Mouse (Mus musculus) erythroid progenitor cell, adult 5-6 weeks (primary cell): Measurements from ENCODE around the gene Cenpu. TPM values are rescaled to one million over a fixed set of nuclear protein-coding genes. Genes with fewer than 3 reads are reported as not detected.

Source experiments
- ATAC-seq: replicated peaks from 2 replicates; pipeline ENCODE4 v1.8.0; 2016; ENCODE audit warnings: moderate number of reproducible peaks, mild to moderate bottlenecking, moderate TSS enrichment, inconsistent platforms; ENCODE audit not compliant: poor library complexity, low FRiP score, severe bottlenecking
- total RNA-seq, 2 experiments: library from RNA; stranded (forward) in 1 of 2; stranded (reverse) in 1 of 2; fragments of 150-400 nt in 1 of 2; fragments of 186-747, 209-891 nt in 1 of 2; gene quantifications; 2 replicates each; pipeline versions ENCODE4 v1.2.3 to v1.2.4; 2015 to 2017; ENCODE audit warnings: low replicate concordance in 2 of 2

Cenpu gene
- total RNA-seq, 2 experiments from 2014 or later = 27.2 to 49.9 TPM

DNA sequence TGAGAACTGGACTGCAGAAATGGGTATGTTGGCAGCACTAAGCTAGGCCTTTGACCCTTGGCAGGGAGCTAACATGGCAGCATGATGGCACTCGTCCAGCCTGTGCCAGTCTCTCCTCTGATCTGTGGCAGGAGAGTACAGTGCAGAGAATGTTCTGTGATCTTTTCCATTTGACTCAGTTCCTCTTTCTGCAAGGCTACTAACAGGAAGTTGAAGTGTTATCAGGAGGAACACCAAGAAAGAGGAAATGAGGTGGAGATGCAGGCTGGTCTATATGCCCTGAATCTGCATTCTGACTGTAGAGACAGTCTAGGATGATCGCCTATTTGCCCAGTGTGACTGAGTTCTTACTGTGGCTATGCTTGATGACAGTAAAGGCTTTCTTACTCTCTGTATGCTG lies 43.8 kb downstream of the Cenpu start:
- ATAC-seq = no peak

DNA sequence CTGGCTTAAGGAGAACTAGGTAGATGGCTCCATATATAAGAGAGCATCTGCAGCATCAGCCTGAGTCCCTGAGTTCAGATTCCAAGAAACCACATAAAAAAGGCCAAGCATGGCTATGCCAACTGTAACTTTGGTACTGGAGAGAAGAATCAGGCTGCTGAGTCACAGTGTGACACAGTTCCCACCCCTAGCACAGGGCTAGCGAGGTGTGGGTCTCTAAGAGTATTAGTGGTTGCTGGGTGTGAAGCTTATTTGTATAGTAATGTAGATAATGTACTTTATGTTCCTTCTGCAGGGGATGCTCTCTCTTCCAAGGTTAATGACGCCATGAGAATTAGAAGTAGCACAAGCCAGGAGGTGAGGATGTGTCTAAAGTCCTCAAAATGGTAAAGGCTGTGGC lies 44.7 kb downstream of the Cenpu start:
- no peak for ATAC-seq

DNA sequence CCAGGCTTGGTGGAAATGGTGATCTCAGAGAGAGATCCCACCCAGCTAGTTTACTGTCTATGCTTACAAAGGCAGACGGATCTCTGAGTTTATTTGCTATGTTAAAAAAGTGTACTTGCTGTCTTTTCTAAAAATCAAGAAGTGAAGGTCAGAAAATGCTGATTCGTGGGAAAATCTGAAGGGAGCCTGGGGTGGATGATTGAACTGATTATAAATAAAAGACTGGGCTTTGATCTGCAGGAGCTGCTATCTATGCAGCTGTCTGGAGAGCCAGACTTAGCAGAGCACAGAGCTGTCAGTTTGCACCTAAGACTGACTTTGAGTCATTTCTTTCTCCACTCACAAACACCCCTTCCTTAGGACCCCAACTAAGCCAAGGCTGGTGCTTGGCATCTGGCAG lies 45.6 kb downstream of the Cenpu start:
- no peak for ATAC-seq

DNA sequence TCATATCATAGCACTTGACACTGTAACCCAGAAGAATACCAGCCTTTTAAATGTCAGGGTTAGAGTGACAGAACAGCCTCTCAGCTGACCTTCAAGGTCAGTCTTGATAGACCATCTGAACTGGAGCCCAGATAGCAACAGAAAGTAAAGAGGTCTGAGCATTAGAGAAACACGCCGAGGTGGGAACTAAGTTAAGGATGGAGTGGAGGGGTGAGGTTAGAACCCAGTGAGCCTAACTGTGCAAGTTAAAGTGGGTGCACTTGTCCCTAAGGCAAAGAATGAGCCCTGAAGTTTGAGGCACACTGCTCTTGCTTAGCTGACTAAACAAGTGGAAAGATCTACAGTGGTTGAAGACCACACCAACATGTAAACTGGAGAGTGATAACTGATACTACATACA lies 46.3 kb downstream of the Cenpu start:
- no peak for ATAC-seq

DNA sequence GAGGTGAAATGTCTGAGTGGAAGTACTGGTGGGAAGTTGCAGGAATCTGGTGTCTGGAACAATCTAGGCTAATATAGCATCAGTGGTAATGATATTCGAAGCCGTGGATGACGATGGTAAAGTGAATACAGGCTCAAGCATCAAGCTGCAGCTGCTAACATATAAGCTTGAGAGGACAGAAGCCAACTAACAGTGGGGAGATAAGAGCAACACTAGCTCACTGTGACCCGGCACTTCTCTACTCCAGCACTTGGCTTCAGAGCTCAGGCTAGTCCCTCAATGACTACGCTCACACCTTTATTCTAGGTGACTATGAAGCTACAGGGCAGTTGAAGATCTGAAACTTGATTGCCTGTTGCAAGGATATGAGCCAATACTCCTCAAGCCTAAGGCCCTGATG lies 46.9 kb downstream of the Cenpu start:
- ATAC-seq = 0 out of 2 replicates have a peak, but pooled peaks have one; percentile 28

DNA sequence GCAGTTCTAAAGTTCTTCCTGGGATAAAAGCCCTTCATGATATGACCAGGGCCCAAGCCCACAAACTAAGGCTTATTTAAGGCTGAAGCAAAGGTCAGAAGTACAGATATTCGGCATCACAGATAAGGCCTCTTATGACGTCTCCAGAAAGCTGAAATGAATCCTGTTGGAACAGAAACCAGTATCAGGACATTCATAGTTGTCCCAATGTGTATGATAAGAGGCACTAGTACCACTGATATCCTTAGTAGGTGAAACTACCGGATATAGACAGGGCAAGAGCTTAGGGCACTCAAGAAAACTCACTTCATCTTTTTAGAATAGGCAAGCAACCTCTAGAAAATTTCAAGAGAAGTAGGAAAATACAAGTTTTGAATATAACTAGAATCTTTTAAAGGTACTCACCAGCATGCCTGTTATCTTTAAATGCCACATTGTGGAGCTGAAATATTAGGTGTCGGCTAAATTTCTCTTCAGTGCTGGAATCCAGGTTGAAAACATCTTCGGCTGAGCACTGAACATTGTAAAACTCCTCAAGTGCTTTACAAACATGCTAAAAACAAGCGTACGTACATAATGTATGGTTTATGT lies 47.6 kb downstream of the Cenpu start:
- ATAC-seq = 0 out of 2 replicates have a peak, but pooled peaks have one; percentile 8

DNA sequence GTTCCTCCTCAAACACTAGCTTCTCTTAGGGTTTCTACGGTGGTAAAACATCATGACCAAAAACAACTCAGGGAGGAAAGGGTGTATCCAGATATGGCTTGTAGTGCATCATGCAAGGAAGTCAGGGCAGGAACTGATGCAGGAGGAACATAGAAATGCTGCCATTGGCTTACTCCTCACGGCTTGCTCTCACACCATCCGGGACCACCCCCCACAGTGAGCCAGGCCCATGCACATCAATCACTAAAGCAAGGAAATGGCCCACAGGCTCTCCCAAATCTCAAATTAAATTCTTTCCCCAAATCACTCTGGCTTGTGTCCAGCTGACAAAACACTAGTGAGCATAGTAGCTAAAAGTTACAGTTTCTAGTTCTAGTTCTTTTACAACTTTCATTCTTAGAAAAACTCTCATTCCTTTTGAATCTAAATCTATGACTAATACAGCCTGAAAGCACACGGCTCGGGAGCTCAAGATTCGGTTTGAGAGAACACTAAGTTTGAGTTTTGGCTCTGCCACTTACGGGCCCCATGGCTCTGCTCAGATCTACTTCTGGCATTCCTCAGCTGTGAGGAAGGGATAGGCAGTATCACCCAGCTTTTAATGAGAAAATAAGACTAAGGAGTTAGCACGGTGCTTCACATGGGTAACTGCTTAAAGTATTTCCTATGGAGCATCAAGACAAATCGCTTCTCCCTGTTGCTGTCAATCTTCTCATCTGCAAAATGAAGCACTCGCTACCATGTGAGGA lies 49.3 kb downstream of the Cenpu start:
- no peak for ATAC-seq

DNA sequence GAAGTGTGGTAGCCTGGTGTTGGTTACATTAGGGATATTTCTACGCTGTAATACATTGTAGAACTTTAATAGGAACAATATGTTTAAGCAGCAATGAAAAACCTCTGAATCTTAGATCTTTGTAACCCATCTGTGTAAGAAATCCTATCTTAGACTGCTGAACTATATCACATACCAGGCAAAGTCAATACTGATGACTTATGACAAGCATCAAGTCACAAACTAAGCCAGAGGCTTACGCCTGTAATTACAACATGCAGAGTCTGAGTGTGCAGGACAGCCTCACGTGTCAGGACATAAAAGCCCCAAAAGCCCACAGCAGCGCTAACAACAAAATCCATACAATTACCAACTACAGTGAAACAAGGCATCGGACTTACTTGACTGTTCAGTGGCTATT lies 51.8 kb downstream of the Cenpu start:
- no peak for ATAC-seq

DNA sequence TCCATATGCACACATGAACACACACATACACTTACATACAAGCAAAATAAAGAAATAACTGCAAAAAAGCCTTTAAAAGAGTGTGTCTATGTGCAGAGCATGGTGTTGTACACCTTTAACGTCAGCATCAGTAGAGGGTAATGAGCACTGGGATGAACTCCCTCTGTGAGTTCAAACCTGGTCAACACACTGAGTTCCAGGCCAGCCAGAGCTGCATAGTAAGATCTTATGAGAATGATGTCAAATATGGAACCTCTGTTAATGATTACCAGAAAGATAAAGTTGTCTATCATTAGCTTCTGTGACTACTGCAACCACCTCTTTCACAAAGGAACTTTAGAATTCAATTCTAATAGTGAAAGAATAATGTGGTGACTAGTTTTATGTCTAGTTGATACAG lies 55.1 kb downstream of the Cenpu start:
- ATAC-seq = no peak

DNA sequence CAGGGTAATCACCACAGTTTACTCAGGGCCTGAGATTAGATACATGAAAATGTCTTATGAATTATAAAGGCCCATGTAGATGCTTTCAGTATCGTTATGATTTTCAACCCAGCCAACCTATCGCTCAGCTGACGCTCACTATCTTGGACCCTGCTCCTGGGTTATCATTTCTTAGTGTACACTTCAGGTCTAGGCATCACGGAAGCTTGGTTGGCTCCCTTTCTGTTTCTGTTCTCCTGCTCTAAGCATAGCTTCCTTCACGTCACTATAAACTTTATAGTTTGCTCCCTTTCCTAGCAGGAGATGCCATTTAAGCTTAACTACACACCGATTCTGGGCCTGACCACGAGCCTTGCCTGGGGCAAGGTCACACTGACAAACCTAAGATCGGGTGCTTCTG lies 59.7 kb downstream of the Cenpu start:
- ATAC-seq = no peak

DNA sequence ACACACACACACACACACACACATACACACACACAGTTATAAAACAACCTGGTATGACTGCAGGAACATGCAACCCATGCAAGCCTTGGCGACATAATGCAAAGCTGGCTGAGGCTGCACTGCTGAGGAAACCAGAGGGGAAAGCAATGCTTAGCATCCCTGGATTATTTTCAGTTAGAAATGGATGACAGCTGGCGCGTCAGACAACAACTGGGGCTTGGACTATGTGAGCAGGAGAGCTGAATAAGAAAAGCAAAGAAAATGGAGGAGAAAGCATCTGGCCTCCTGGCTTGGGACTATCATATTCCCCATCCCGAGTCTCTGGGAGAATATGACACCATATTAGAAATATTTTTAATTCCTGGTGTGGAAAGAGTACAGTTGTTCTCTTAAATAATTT lies 61.1 kb downstream of the Cenpu start:
- ATAC-seq = no peak

DNA sequence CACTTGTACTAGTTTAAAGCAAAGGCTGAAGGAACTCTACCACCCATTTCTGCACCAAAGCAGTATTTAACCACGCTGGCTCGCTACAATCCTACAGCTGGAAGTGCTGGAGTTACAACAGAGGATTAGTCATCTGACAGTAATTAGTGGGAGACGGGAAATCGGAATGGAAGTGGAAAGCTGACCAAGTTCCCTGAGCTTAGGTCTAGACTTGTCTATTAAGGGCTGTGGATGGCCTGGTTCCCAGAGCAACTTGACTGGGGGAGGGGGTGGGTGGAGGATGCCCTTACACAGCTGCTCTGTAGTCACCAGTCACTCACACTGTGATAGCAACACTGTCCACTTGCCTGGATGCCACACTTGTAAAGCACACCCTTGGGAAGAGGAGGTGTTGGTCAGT lies 61.5 kb downstream of the Cenpu start:
- no peak for ATAC-seq

DNA sequence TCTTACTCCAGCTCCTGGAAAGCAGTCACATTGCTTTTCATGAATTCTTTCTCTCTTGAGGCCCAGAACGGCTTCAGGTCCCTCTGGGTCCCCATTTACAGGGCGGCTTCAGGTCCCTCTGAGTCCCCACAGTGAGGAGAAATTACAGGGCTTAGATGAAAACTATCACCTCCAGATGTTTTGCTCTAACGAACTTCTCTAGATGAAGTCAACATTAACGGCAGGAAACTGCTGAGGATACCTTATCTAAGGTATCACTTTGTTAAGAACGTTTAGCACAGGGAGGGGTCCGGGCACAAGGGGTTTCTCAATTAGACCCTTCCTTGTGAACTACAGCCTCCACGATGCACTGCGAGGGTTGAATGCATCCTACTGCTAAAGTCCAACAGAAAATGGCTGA lies 64.1 kb downstream of the Cenpu start:
- no peak for ATAC-seq

DNA sequence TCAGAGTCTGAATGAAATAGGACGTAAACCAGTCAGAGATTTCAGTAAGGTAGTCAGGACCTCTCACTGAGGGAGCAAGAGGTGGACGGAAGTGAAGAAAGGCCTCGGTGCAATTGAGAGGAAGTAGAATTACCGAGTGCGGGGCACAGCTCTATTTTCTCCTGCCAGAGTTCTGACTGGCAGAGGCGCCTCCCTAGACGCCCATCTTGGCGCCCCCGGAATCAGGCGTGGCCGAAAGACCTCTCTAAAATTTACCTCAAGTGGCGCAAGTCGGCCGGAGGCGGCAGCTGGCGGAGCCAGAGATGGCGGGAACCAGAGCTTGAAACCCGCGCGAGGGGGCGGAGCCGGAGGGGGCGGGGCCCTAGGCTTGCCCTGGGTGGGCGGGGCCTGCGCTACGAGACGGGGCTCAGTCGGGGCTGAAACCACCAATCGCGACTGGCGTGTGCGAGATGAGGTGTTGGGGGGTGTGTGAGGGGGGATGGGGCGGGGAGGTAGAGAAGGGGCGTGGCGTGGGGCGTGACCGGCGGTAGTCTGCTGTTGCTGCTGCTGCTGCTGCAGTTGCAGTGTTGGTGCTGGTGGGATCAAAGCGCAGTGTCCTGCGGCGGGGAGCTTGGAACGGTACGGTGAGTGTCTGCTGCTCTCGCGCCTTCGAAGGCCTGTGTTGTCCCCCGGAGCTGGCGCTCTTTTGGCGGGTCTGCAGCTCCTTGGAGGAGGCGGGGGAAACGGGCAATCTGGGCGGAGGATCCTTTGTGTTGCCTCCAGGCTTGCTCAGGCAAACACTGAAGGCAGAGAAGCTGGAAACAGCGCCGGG lies 65.3 kb downstream of the Cenpu start, which contains the start of the genes Primpol and Casp3:
Gene Primpol (minus strand): TSS at position 334 of the 811 bp plus-strand sequence.
Gene Casp3 (plus strand): TSS at position 413 of the 811 bp plus-strand sequence.
- ATAC-seq = peak; percentile 82

DNA sequence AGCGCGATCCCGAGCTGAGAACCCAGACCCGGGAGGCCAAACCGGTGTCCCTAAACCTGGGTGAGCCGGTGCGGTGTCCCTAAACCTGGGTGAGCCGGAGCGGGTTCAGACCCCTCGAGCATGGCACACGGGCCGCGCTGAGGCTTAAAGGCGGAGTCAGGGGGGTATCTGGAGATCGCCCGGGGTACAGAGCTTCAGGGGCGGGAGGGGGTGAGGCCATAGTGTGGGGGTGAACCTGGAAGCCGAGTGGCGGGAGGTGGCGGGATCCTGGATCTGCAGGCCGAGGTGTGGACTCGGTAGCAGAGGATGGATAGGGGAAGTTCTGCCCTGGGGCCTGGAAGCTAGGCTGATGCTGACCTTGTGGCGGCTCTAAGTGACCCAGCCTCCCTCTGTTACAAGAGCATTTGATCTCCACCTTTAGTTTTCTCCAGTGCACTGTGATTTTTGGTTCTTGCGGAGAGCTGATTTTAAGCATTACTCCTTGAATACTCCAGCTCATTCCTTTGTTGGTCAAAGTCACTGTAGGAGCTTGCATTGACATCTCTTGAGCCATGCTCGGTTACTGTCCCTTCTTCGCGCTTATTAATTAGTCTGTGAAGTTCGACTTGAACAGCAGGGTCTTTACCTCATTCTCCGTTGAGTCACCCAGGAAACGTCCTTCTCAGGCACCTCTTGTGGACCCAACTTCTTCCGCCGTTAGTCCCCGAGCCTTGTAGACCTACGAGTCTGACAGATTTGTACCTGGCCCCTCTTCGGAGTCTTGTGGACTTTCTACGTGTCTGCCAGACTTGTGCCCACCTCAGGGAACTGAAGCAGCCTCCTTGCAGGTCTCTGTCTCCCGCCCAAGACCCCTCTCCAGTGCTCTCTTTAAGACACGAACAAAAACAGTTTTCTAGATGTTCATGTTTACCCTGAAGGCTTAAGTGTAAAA lies 66.1 kb downstream of the Cenpu start:
- peak; percentile 50 for ATAC-seq

DNA sequence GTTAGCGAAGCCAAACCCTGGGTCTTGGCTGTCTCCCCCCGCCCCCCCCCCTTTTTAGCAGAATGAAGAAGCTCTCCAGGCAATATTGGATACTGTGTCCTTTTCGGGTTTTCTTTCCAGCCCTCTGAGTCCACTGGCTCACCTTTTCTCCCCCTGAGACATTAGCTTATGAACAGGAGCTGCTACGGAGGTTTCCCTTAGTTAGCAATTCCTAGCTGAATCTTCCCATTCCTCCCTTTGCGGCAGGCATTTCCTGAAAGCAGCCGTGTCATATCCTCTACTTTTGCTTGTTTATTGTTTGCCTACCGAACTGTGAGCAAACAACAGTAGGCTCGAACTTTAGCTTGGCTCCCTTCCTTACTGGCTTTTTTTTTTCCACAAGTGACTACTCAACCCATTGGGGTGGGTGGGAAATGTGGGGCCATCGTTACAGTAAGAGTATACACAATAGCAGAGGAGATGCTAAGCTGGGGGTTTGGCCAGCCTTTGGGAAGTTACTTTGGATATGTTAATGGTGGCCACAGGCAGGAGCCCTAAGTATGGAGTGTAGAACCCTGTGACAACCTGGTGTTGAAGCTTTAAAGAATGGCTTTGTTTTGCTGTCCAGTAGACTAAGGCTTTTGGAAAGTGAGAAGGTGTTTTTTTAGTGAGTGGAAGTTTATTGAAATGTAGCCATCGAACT lies 67.0 kb downstream of the Cenpu start:
- ATAC-seq = no peak

DNA sequence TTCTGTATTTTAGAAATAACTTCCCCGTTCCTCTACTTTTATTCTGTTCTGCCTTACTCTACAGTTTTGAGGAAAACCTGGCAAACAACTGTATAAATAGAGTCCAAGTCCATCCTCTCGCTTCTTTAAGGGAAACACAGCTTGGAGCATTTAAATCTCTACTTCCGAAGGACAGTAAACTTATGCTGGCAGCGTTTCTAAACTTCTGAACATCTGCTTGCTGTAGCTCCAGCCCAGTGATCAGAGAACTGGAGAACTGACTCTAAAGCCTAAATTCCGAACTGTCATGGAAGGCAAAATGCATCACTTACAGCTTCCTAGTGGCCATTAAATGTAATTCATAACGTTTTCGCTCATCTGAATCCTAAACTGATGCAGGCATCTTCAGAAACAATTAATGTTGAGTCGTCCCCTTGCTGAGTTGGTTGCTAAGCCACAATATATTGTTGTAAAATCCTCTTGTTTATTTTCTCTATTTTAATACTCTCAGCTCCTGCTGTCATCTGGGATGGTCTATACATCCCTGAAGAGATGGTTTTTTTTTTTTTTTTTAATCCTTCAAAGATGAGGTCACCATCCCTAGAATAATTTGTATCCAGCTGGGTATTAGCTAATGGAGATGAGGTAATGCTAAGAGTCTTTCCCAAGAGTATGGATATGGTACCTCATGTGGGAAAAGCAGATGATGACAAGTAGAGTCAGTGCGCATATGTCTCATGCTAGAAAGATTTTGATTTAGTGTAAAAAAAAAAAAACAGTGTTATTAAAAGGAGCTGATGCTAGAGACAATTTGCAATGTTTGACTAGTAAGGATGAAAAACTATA lies 70.8 kb downstream of the Cenpu start:
- ATAC-seq = no peak

DNA sequence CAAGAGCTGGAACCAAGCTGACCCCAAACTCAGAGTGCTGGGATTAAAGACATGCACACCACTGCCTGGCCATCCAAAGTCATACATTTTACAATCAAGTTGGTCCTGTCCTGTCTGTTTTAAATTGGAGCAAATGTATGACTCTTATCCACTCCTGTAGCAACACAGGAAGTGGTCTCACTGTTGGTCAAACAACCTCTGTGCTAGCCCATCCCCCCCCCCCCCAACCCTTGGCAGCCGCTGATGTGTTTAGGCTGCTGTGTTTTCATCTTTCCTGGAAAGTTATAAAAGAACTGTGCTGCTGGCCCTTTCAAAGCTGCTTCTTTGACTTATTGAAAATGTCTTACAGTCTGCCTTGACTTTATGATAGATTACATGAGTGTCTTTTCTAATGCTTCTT lies 73.3 kb downstream of the Cenpu start:
- no peak for ATAC-seq
